Mouse (Mus musculus) testis, adult 2 months (tissue): ENCODE data around the gene Tulp4.
"Not testable (repeated sequence)": the region's sequence is repeated elsewhere in the genome, so short reads cannot be mapped to it uniquely, and the experiment has no call there.

Experiments
- CTCF ChIP-seq: fragments of 200-500 bp; IDR thresholded peaks from 2 replicates; pipeline ENCODE4 v1.5.1; 2012; ENCODE audit warnings: low read depth, mild to moderate bottlenecking, inconsistent platforms, low read length, moderate library complexity; ENCODE audit not compliant: control insufficient read depth, insufficient read depth, insufficient replicate concordance
- POLR2A ChIP-seq: fragments of 200-500 bp; IDR thresholded peaks from 2 replicates; pipeline ENCODE4 v1.6.1; 2012; ENCODE audit warnings: low read depth, mild to moderate bottlenecking, inconsistent platforms, low read length, moderate library complexity; ENCODE audit not compliant: control insufficient read depth

DNA sequence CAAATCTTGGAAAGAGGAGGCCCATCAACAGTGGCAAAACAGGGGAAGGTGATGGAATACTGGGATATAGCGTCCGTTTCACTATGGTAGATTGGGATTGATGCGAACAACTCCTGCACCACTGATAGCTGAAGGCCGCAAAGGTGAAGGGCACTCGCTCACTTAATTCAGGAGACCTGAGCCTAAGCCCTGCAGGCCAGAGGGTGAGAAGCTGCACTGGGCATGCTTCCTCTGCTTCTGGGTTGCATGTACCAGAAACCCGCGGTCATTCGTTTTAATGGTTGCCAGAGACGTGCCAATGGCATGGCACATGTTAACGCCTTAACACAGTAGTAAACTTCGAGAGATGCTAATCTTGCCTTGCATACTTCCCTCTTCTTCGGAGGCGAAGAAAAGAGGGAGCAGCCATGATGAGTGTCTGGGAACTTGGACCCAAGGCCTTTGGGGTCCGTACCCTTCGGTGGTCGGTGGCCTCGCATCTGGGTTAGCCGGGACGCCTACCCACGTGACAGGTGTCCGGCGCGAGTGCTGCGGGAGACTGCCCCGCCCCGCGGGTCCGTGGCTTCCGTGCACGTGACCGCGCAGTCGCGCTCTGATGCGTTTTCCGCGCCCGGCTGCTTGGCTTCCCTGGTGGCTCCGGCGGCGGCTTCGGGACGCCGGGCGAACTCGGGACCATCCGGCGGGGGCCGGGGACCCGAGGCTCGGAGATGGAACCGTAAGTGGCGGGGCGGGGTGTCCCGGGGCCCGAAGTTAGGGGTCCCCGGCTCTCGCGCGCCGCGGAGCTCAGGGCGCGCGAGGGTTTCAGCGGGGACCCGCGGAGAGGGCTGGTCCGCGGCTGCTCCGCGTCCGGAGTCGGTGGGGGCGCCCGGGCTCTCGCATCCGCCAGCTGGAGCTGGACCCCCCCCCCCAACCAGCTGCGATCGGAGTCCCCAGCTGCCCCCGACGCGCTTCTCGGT lies 163.9 kb downstream of the Tulp4 start:
- TF ChIP-seq POLR2A, CTCF: not testable (repeated sequence)
